Mouse (Mus musculus): ENCODE results near the gene Eno2.

DNA sequence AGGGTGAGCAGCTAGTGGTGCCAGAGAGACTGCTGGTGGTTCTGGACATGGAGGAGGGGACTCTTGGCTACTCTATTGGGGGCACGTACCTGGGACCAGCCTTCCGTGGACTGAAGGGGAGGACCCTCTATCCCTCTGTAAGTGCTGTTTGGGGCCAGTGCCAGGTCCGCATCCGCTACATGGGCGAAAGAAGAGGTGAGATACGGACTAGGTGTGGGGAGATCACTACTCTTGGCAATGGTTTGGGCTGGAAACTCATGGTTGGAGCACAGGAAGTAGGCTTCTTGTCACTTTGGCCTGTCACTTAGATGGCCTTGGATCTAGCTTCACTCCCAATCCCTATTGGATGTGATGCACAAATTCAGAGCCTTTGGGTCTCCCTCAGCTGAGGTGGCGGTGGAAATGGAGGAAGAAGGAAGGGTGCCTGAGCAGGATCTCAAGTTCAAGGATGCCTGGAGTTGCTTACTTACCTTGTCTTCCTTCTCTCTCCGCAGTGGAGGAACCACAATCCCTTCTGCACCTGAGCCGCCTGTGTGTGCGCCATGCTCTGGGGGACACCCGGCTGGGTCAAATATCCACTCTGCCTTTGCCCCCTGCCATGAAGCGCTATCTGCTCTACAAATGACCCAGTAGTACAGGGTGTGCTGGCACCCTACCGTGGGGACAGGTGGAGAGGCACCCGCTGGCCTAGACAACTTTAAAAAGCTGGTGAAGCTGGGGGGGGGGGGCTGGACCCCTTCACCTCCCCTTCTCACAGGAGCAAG, 40.5 kb upstream of the Eno2 start:
- TF ChIP-seq EP300 (optimal IDR thresholded peaks at IDR 0.05) (no peak), CTCF (IDR thresholded peaks at IDR 0.05; ENCODE audit: low read depth) (no peak)

Data from stomach, postnatal 0 days (tissue).